Mouse (Mus musculus) brain, embryonic 14.5 days (tissue): ENCODE measurements around the gene Palld.

Source experiments
- CTCF ChIP-seq: fragments of 200-500 bp; IDR thresholded peaks from 2 replicates; pipeline ENCODE4 v1.5.1; 2012; ENCODE audit warnings: inconsistent platforms, mild to moderate bottlenecking, moderate library complexity, borderline replicate concordance; ENCODE audit not compliant: insufficient read depth, insufficient read length; ENCODE audit errors: extremely low read depth
- POLR2A ChIP-seq: fragments of 200-500 bp; IDR thresholded peaks from 2 replicates; pipeline ENCODE4 v1.6.1; 2012; ENCODE audit warnings: mild to moderate bottlenecking, inconsistent platforms, borderline replicate concordance; ENCODE audit not compliant: poor library complexity, insufficient read depth, insufficient read length, severe bottlenecking; ENCODE audit errors: extremely low read depth

DNA sequence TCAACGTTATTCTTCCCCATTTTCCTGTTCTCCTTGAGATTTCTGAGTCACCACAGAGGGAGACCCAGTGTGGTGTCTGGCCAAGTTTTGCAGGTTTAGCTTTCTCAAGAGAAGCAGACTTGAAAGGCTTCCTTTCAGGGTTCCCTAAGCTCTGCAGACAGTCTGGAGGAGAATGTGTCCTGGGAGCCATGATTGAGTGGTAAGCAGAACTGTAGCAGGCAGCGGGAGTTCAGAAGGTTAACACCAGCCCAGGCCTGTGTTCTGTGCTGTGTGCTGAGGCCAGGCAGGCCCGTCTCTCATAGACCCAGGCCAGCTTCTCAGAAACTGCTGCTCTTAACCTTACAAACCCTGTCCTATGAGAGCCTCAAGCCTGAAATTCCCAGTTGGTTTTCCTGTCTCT, 263.5 kb downstream of the Palld start:
- no peak for TF ChIP-seq CTCF
- no peak for TF ChIP-seq POLR2A
